Mouse (Mus musculus) heart, embryonic 14.5 days (tissue): ENCODE measurements at regions not wholly inside any gene's neighbourhood (a gene's known extent, or its start where the extent isn't known, plus 50 kb on each side); places are given as distances from the start of the nearest gene placed in this dataset.

Source experiments
- ATAC-seq: fragments of 200-750 bp; cut with Nextera tagmentation; 2 replicates; pipeline ENCODE4 v1.8.0; 2017; ENCODE audit warnings: low read depth, moderate TSS enrichment; ENCODE audit not compliant: insufficient number of reproducible peaks, insufficient read depth, low FRiP score
- H3K27ac ChIP-seq, 2 experiments: fragments of 200-500 bp in 1 of 2; fragments of 300-500 bp in 1 of 2; sonication (generic) in 1 of 2; replicated peaks in 1 of 2; 2 replicates each; pipeline ENCODE4 v1.5.1; 2012 to 2014; ENCODE audit warnings: low read depth in 2 of 2, low read length in 2 of 2, control low read depth in 1 of 2, mild to moderate bottlenecking in 1 of 2, mixed read lengths in 1 of 2; ENCODE audit not compliant: control insufficient read depth in 1 of 2, insufficient read depth in 1 of 2
- H3K27me3 ChIP-seq: fragments of 300-500 bp; sonication (generic); 2 replicates; pipeline ENCODE4 v1.6.1; 2014; ENCODE audit warnings: mild to moderate bottlenecking, low read length, control low read depth; ENCODE audit not compliant: control insufficient read depth, insufficient read depth
- H3K36me3 ChIP-seq: fragments of 300-500 bp; sonication (generic); 2 replicates; pipeline ENCODE4 v1.6.1; 2014; ENCODE audit warnings: mild to moderate bottlenecking, control low read depth, low read length, mixed read lengths; ENCODE audit not compliant: control insufficient read depth, insufficient read depth
- H3K4me1 ChIP-seq, 2 experiments: fragments of 200-500 bp in 1 of 2; fragments of 300-500 bp in 1 of 2; sonication (generic) in 1 of 2; 2 replicates each; pipeline ENCODE4 v1.6.1; 2012 to 2014; ENCODE audit warnings: low read length in 2 of 2, control low read depth in 1 of 2, mixed read lengths in 1 of 2; ENCODE audit not compliant: control insufficient read depth in 2 of 2, insufficient read depth in 2 of 2
- H3K4me2 ChIP-seq: fragments of 300-500 bp; sonication (generic); 2 replicates; pipeline ENCODE4 v1.6.1; 2014; ENCODE audit warnings: mild to moderate bottlenecking, low read length
- H3K4me3 ChIP-seq, 2 experiments: fragments of 200-500 bp in 1 of 2; fragments of 300-500 bp in 1 of 2; sonication (generic) in 1 of 2; 2 replicates each; pipeline ENCODE4 v1.5.1; 2012 to 2014; ENCODE audit warnings: low read length in 2 of 2, mild to moderate bottlenecking in 2 of 2, control low read depth in 1 of 2, low read depth in 1 of 2, moderate library complexity in 1 of 2; ENCODE audit not compliant: control insufficient read depth in 1 of 2, insufficient read depth in 1 of 2
- H3K9ac ChIP-seq: fragments of 300-500 bp; sonication (generic); 2 replicates; pipeline ENCODE4 v1.6.1; 2014; ENCODE audit warnings: mild to moderate bottlenecking, low read length
- H3K9me3 ChIP-seq: fragments of 300-500 bp; sonication (generic); 2 replicates; pipeline ENCODE4 v1.6.1; 2016; ENCODE audit warnings: low read length, control low read depth; ENCODE audit not compliant: control insufficient read depth
- WGBS: fragments of 180-500 bp; shearing (Covaris S2); extraction: QIAGEN DNeasy Blood & Tissue Kit; methylation state at CpG from one replicate; pipeline ENCODE4 v1.1.7; 2014; 5-methylcytosine and 5-hydroxymethylcytosine counted together

DNA sequence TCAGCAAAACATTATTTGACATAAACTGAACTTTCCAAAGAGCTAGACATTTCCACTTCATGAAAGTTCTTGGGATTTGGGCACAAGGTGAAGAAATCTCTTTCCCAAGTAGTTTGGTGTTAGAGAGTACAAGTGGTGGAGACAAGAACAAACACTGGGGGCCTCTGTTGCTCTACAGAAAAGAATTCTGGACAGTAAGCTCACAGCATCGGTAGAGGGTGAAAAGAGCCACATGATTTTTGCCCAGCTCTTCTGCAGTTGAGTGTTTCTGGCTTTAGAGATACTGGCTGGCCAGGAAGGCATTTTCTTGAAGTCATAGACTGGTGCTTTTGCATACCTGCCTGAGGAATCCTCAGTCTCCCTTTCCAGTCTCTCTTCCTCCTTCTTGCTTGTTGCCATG lies 127.8 kb downstream of the Stk31 start:
- Histone ChIP-seq H3K4me3 (no peak overlapping the region), H3K9ac (no peak overlapping the region), H3K27me3 (no peaks in the 10 kb centered on the region), H3K36me3 (no peaks in the 10 kb centered on the region), H3K4me2 (no peak overlapping the region), H3K4me1 (no peaks in the 10 kb centered on the region), H3K27ac (no peak overlapping the region), H3K9me3 (no peaks in the 10 kb centered on the region)
- WGBS = 0% methylated on average over 1 of the region's 1 CpGs
- no peak for ATAC-seq

DNA sequence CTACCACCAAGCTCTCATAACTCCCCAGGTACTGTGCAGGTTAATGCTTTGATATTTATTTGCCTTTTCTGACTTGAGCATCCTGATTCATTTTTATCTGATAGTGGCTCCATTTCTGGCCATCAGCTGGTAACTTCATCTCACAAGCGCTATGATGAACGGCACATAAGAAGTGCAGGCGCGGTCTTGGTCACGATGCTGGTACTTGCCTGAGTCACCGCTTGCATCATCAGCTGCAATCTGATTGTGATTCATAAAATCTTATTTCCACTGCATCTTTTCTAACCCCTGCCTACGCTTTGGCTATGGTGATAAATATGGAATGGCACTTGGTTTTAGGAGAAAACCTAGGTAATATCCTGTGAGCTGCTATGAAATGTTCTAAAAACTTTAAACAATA lies 128.3 kb downstream of the Stk31 start:
- no peaks in the 10 kb centered on the region for H3K27me3 ChIP-seq
- H3K27ac ChIP-seq = no peak overlapping the region
- H3K36me3 ChIP-seq = no peaks in the 10 kb centered on the region
- ATAC-seq = no peak
- WGBS = 89% methylated on average over 7 of the region's 7 CpGs
- no peaks in the 10 kb centered on the region for H3K9me3 ChIP-seq
- H3K4me2 ChIP-seq = no peak overlapping the region
- no peak overlapping the region for H3K9ac ChIP-seq
- H3K4me3 ChIP-seq = no peak overlapping the region
- no peaks in the 10 kb centered on the region for H3K4me1 ChIP-seq

DNA sequence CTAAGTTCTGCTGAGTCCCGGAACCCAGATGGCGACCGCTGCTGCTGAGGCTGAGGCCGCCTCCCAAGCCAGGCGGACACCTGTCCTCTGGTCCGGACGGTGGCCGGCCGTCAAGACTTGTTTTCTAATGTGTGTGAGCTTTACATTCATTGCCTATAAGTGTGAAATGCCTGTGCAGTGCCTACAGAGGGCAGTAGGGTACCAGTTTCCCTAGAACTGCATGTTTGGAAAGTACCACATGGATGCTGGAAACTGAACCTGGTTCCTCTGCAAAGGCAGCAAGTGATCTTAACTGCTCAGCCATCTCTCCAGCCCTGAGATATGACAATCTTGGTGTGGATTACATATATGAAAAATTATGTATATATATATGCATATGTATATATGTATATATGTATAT lies 138.6 kb downstream of the Stk31 start:
- Histone ChIP-seq H3K36me3 (no peaks in the 10 kb centered on the region), H3K27me3 (no peaks in the 10 kb centered on the region), H3K27ac (no peak overlapping the region), H3K4me2 (no peak overlapping the region), H3K9ac (no peak overlapping the region), H3K4me1 (no peaks in the 10 kb centered on the region), H3K4me3 (no peak overlapping the region), H3K9me3 (no peaks in the 10 kb centered on the region)
- WGBS = 97% methylated on average over 8 of the region's 9 CpGs
- ATAC-seq = no peak

DNA sequence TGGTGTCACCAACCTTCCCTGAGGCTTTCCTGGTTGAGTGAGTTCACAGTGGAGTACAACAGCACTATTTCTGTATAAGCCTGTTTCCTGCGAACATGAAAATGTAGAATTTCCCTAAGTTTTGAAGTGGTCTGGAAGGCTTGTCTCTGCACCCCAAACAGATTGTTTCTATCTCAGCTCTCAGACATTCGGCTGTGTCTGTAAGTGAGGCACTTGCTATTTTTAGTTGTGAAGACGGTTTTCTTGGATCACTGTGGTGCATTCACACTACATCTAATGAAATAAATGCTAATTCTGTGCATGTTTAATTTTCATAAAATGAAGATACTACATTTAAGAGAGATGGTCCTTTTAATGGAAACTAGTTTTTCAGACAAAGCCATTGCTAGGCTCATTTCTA lies 139.1 kb downstream of the Stk31 start:
- H3K36me3 ChIP-seq = no peaks in the 10 kb centered on the region
- no peak for ATAC-seq
- no peak overlapping the region for H3K4me2 ChIP-seq
- no peak overlapping the region for H3K27ac ChIP-seq
- H3K27me3 ChIP-seq = no peaks in the 10 kb centered on the region
- WGBS = 42% methylated on average over 3 of the region's 3 CpGs
- no peaks in the 10 kb centered on the region for H3K4me1 ChIP-seq
- H3K9me3 ChIP-seq = no peaks in the 10 kb centered on the region
- H3K4me3 ChIP-seq = no peak overlapping the region
- no peak overlapping the region for H3K9ac ChIP-seq

DNA sequence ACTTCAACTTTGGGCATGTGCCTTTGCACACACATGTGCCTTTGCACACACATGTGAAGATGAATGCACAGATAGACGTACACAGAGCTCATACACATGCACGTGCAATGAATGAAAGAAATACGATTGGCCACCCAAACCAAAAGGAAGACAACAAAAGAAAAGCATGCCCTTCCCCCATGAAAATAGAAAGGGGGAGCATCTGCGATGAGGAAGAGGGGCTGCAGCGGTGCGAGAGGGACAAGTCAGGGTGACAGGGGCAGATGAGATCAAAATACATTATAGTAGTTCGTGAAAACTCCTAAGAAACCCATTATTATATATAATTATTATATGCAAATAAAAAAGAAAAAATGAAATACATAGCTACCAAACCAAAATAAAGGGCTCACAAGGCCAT lies 149.5 kb downstream of the Stk31 start:
- Histone ChIP-seq H3K4me2 (no peak overlapping the region), H3K27ac (no peak overlapping the region), H3K4me3 (no peak overlapping the region), H3K9me3 (peaks cover 4% of the 10 kb centered on the region), H3K27me3 (no peaks in the 10 kb centered on the region), H3K9ac (no peak overlapping the region), H3K36me3 (no peaks in the 10 kb centered on the region), H3K4me1 (no peaks in the 10 kb centered on the region)
- 85% methylated on average over 7 of the region's 7 CpGs for WGBS
- ATAC-seq = no peak

DNA sequence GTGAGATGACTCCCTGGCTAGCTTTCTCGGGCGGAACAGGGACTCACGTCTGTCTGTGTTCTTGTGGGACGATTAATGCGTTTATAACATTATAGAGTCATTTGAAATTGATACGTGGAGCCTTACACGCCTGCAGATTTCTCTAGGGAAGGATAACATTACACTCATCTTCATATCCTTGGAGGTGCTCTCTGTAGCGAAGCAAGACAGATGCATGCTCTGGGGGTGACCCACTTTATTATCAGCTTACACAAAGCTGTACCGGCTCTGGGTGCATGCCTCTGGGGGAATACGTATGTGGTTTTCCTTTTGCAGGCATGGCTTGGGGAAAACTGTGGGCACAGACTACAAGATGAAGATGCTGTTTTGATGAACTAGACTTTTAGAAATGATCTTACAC lies 159.7 kb downstream of the Stk31 start:
- WGBS = 77% methylated on average over 10 of the region's 10 CpGs
- H3K36me3 ChIP-seq = no peaks in the 10 kb centered on the region
- H3K9me3 ChIP-seq = no peaks in the 10 kb centered on the region
- no peak for ATAC-seq
- H3K4me1 ChIP-seq = no peaks in the 10 kb centered on the region
- H3K27me3 ChIP-seq = no peaks in the 10 kb centered on the region
- H3K9ac ChIP-seq = no peak overlapping the region
- no peak overlapping the region for H3K27ac ChIP-seq
- H3K4me3 ChIP-seq = no peak overlapping the region
- H3K4me2 ChIP-seq = no peak overlapping the region

DNA sequence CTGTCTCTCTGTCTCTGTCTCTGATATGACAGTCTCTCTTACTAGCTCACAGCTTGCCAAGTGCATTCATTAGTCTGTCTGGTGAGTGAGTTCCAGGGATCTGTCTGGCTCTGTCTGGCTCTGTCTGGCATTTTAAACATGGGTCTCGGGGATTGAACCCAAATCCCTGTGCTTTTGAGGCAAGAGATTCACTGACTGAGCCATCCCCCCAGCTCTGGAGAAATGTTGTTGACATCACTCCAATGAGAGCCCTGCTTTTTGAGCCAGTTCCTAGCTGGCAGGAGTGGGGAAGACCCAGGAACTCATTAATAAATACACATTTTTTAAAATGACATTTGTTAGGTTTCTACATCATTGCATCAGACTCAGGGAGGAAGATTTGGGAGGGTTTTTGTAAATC lies 163.1 kb downstream of the Stk31 start:
- Histone ChIP-seq H3K4me3 (no peak overlapping the region), H3K4me2 (no peak overlapping the region), H3K9me3 (no peaks in the 10 kb centered on the region), H3K27ac (no peak overlapping the region), H3K27me3 (no peaks in the 10 kb centered on the region), H3K4me1 (no peaks in the 10 kb centered on the region), H3K36me3 (no peaks in the 10 kb centered on the region), H3K9ac (no peak overlapping the region)
- no peak for ATAC-seq
- WGBS = 71% methylated on average over 1 of the region's 1 CpGs

DNA sequence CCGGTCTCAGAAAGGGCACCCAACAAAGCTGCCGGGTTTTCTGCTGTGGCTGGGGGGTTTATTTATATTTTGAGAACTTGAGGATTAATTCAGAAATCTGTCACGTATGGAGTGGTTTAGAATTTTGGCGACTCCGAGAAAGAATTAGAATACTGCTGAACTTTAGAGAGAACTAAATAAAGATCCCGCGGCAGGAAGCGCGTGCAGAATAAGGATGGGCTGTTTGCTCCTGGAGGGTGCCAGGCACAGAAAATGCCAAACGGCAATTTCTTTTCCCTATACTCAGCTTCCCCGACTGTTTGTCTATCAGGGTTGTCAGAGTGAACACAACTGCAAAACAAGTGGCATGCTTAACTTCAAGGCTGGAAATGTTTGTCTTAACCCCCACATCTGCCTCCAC lies 163.7 kb downstream of the Stk31 start:
- H3K27me3 ChIP-seq = no peaks in the 10 kb centered on the region
- WGBS = 89% methylated on average over 11 of the region's 11 CpGs
- H3K9ac ChIP-seq = no peak overlapping the region
- H3K4me2 ChIP-seq = no peak overlapping the region
- no peak for ATAC-seq
- H3K4me3 ChIP-seq = no peak overlapping the region
- H3K4me1 ChIP-seq = no peaks in the 10 kb centered on the region
- H3K36me3 ChIP-seq = no peaks in the 10 kb centered on the region
- H3K9me3 ChIP-seq = no peaks in the 10 kb centered on the region
- H3K27ac ChIP-seq = no peak overlapping the region
